Mouse (Mus musculus): ENCODE data around the gene Ranbp3l. TPM values are rescaled to one million over a fixed set of nuclear protein-coding genes. Genes with fewer than 3 reads are reported as not detected.
A peak's percentile ranks its signal among the peaks of the same experiment; 100 is the strongest.

Ranbp3l gene
- total and polyA plus RNA-seq, 3 experiments, result 0.04 TPM; not detected in 2

DNA sequence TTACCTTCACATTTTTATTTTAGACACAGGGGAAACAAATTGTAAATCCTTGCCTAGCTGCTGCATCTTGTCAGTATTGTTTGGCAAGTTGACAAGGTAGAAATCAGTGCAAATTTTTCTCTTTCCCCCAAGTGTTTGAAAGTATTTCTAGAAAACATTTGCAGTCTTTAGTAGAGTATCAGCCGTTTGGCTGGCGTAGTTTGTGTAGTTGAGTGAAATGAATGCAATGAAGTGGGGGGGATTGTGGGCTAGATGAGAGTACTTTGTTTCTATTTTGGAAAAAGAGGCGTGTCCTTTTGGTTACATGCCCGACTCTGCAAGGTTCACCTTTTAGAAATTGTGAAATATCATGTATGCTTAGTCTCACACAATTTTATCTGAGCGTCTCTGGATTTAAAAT is 104.9 kb downstream of the Ranbp3l start:
- peak overlapping the region; percentile 80 for H3K27ac ChIP-seq
- no peaks in the 10 kb centered on the region for H3K27me3 ChIP-seq (ENCODE audit: control insufficient read depth, insufficient read depth, low read length)
- DNase-seq, result peak in 1 of 2 experiments; percentile 20
- TF ChIP-seq CTCF (IDR thresholded peaks at IDR 0.05) (no peak), POLR2A (IDR thresholded peaks at IDR 0.05; ENCODE audit: insufficient read depth, low read depth, low read length) (no peak), EP300 (IDR thresholded peaks at IDR 0.05; ENCODE audit: insufficient read depth, low read depth, low read length) (no peak)
- peaks cover 8% of the 10 kb centered on the region for H3K79me2 ChIP-seq (replicated peaks; ENCODE audit: control insufficient read depth, insufficient read depth, low read length)
- intact Hi-C loops (cut with DNase I), result no loop called here
- H3K36me3 ChIP-seq (ENCODE audit: control insufficient read depth, insufficient read depth, low read length), result peaks cover 7% of the 10 kb centered on the region
- H3K4me3 ChIP-seq, result peak overlapping the region; percentile 98
- no peak overlapping the region for H3K9ac ChIP-seq (ENCODE audit: low read depth, low read length)
- 12% methylated on average over 5 of the region's 5 CpGs for WGBS
- H3K4me1 ChIP-seq (ENCODE audit: control insufficient read depth, insufficient read depth, low read length), result peaks cover 3% of the 10 kb centered on the region

DNA sequence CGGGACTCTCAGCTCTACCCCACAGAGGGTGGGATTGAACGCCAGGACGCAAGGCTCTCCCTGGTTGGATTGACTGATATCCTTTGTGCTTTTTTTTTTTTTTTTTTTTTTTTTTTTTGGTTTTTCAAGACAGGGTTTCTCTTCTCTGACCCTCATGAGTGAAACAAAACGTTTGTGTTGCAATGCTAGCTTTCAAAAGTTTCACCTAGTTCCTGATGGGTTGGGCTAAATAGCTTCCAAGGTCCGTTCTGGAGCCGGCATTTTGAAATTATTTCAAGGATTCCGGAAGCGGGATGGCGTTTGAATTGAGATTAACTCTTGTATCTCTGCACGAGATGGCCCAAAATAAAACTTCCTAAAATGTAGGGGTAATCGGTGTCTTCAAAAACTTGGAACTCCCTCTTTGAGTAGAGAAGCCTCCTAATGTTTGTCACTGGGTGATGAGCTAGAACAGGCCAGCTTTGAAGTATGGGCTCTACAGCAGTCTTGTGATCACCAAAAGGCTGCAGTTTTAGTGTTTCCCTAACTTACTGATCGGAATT is 105.4 kb downstream of the Ranbp3l start:
- no peak for TF ChIP-seq POLR2A (IDR thresholded peaks at IDR 0.05; ENCODE audit: insufficient read depth, low read depth, low read length)
- TF ChIP-seq EP300 (IDR thresholded peaks at IDR 0.05; ENCODE audit: insufficient read depth, low read depth, low read length), result no peak
- H3K27me3 ChIP-seq (ENCODE audit: control insufficient read depth, insufficient read depth, low read length), result no peaks in the 10 kb centered on the region
- H3K4me1 ChIP-seq (ENCODE audit: control insufficient read depth, insufficient read depth, low read length), result peaks cover 5% of the 10 kb centered on the region
- intact Hi-C loops (cut with DNase I), result no loop called here
- H3K27ac ChIP-seq, result peak overlapping the region; percentile 80
- no peak for DNase-seq
- H3K79me2 ChIP-seq (replicated peaks; ENCODE audit: control insufficient read depth, insufficient read depth, low read length), result peaks cover 10% of the 10 kb centered on the region
- no peak overlapping the region for H3K9ac ChIP-seq (ENCODE audit: low read depth, low read length)
- H3K4me3 ChIP-seq, result peak overlapping the region; percentile 98
- H3K36me3 ChIP-seq (ENCODE audit: control insufficient read depth, insufficient read depth, low read length), result peaks cover 7% of the 10 kb centered on the region
- 20% methylated on average over 12 of the region's 12 CpGs for WGBS

DNA sequence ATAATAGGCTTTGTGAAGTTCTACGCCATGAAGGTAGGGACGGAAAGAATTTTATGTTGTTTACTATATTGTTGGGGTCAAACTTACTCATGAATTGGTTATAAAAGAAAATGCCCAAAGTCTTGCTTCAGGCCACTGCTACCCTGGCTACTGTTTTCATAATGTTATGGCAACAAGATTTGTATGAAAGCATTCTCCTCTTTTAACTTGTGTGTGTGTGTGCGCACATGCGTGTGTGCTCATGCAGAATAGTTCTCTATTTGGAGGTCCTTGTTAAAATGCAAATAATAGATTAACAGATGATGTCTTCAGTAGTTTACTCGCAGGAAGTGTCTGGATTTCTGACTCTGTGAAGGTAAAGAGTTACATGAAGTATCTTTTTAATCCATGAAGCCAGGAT is 105.9 kb downstream of the Ranbp3l start:
- peak overlapping the region; percentile 80 for H3K27ac ChIP-seq
- WGBS, result 71% methylated on average over 5 of the region's 5 CpGs
- H3K4me3 ChIP-seq, result peak overlapping the region; percentile 98
- H3K4me1 ChIP-seq (ENCODE audit: control insufficient read depth, insufficient read depth, low read length), result peaks cover 5% of the 10 kb centered on the region
- no peak overlapping the region for H3K9ac ChIP-seq (ENCODE audit: low read depth, low read length)
- no peaks in the 10 kb centered on the region for H3K27me3 ChIP-seq (ENCODE audit: control insufficient read depth, insufficient read depth, low read length)
- no peak for TF ChIP-seq POLR2A (IDR thresholded peaks at IDR 0.05; ENCODE audit: insufficient read depth, low read depth, low read length)
- TF ChIP-seq EP300 (IDR thresholded peaks at IDR 0.05; ENCODE audit: insufficient read depth, low read depth, low read length), result no peak
- TF ChIP-seq CTCF (IDR thresholded peaks at IDR 0.05), result no peak
- H3K36me3 ChIP-seq (ENCODE audit: control insufficient read depth, insufficient read depth, low read length), result peaks cover 7% of the 10 kb centered on the region
- intact Hi-C loops (cut with DNase I), result no loop called here
- H3K79me2 ChIP-seq (replicated peaks; ENCODE audit: control insufficient read depth, insufficient read depth, low read length), result peaks cover 10% of the 10 kb centered on the region
- no peak for DNase-seq

DNA sequence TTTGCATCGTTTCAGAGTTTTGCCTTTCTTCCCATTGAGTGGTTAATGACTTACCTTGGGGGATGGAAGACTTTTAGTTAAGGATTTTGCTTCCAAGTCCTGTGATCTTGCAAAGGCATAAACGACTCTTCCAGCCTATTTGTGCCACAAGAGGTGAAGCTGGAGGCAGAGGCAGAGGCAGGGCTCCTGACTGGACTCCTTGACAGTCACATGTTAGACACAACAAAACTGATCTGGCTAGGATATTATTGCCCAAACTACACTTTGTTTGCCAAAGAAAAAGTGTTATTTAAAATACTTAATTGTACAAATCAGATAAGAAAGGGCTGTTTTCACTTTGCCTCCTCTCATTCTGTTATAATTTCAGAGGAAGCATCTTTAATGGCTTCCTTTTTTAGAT is 106.4 kb downstream of the Ranbp3l start:
- Histone ChIP-seq H3K27me3 (ENCODE audit: control insufficient read depth, insufficient read depth, low read length) (no peaks in the 10 kb centered on the region), H3K4me3 (no peak overlapping the region), H3K9ac (ENCODE audit: low read depth, low read length) (no peak overlapping the region), H3K36me3 (ENCODE audit: control insufficient read depth, insufficient read depth, low read length) (peaks cover 7% of the 10 kb centered on the region), H3K79me2 (replicated peaks; ENCODE audit: control insufficient read depth, insufficient read depth, low read length) (peaks cover 10% of the 10 kb centered on the region), H3K4me1 (ENCODE audit: control insufficient read depth, insufficient read depth, low read length) (peaks cover 5% of the 10 kb centered on the region), H3K27ac (peak overlapping the region; percentile 80; the same call in 1 of the 2 replicates)
- 39% methylated on average over 2 of the region's 2 CpGs for WGBS
- TF ChIP-seq EP300 (IDR thresholded peaks at IDR 0.05; ENCODE audit: insufficient read depth, low read depth, low read length) (no peak), POLR2A (IDR thresholded peaks at IDR 0.05; ENCODE audit: insufficient read depth, low read depth, low read length) (no peak), CTCF (IDR thresholded peaks at IDR 0.05) (no peak)
- intact Hi-C loops (cut with DNase I), result no loop called here
- no peak for DNase-seq

DNA sequence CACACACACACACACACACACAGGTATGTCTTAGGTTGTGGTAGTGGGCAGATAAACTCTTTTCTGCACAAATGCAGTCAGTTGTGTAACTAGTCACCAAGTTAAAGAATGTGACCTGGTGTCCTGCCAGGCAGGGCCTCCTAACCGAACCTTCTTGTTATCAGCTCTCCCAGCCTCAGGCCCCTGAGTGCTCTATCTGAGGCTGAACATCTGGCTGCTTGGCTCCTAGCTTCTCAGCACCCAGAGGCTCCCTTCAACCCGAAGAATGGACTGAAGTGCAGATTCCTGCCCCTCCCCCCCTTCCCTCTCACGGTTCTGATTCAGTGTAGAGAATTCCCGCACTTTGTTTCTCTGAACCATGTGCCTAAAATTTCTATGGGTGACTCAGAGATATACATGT is 106.9 kb downstream of the Ranbp3l start:
- Histone ChIP-seq H3K9ac (ENCODE audit: low read depth, low read length) (no peak overlapping the region), H3K4me1 (ENCODE audit: control insufficient read depth, insufficient read depth, low read length) (peaks cover 5% of the 10 kb centered on the region), H3K27ac (no peak overlapping the region), H3K36me3 (ENCODE audit: control insufficient read depth, insufficient read depth, low read length) (peaks cover 7% of the 10 kb centered on the region), H3K4me3 (no peak overlapping the region), H3K79me2 (replicated peaks; ENCODE audit: control insufficient read depth, insufficient read depth, low read length) (peaks cover 10% of the 10 kb centered on the region), H3K27me3 (ENCODE audit: control insufficient read depth, insufficient read depth, low read length) (no peaks in the 10 kb centered on the region)
- intact Hi-C loops (cut with DNase I), result no loop called here
- TF ChIP-seq EP300 (IDR thresholded peaks at IDR 0.05; ENCODE audit: insufficient read depth, low read depth, low read length), result 0 out of 2 replicates have a peak, but pooled peaks have one; percentile 9
- TF ChIP-seq POLR2A (IDR thresholded peaks at IDR 0.05; ENCODE audit: insufficient read depth, low read depth, low read length), result no peak
- 19% methylated on average over 4 of the region's 4 CpGs for WGBS
- peak; percentile 33 to 42 for DNase-seq

DNA sequence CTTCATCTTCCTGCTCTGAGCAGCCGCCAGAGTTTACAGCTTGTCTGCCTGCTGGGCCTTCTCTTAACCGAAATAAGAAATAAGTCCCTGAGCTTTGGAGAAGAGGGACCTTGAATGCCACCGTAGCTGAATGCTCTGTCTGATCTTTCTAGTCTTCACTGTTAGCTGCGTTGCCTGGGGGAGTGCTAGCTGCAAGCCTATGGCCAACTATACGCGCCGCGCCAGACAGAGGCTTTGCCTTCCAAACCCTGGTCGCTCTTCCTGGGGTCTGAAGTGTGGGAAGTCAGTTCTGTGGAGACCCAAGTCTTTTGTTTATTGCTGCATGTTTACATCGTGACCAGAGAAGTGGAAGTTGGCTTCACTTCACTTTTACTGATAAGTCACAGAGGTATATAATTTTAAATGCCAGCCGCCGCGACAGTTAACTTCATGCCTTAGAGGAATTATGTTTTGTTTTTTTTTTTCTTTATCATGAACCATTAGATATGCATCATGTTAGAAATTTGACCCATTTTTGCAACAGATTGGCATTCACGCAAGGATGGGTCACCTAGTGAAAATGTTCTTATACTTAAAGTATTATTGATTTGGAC is 108.0 kb downstream of the Ranbp3l start:
- intact Hi-C loops (cut with DNase I), result no loop called here
- H3K4me3 ChIP-seq, result no peak overlapping the region
- H3K79me2 ChIP-seq (replicated peaks; ENCODE audit: control insufficient read depth, insufficient read depth, low read length), result peaks cover 10% of the 10 kb centered on the region
- peaks cover 5% of the 10 kb centered on the region for H3K4me1 ChIP-seq (ENCODE audit: control insufficient read depth, insufficient read depth, low read length)
- no peak for DNase-seq
- no peak overlapping the region for H3K27ac ChIP-seq
- no peaks in the 10 kb centered on the region for H3K27me3 ChIP-seq (ENCODE audit: control insufficient read depth, insufficient read depth, low read length)
- peaks cover 13% of the 10 kb centered on the region for H3K36me3 ChIP-seq (ENCODE audit: control insufficient read depth, insufficient read depth, low read length)
- no peak for TF ChIP-seq POLR2A (IDR thresholded peaks at IDR 0.05; ENCODE audit: insufficient read depth, low read depth, low read length)
- no peak for TF ChIP-seq EP300 (IDR thresholded peaks at IDR 0.05; ENCODE audit: insufficient read depth, low read depth, low read length)
- no peak for TF ChIP-seq CTCF (IDR thresholded peaks at IDR 0.05)
- 63% methylated on average over 14 of the region's 14 CpGs for WGBS
- no peak overlapping the region for H3K9ac ChIP-seq (ENCODE audit: low read depth, low read length)

Data from heart, adult 2 months (tissue).